Mouse (Mus musculus) embryonic facial prominence, embryonic 11.5 days (tissue): ENCODE data around the gene Ube2q2. TPM values are rescaled to one million over a fixed set of nuclear protein-coding genes. Genes with fewer than 3 reads are reported as not detected.
"Not testable (repeated sequence)": the region's sequence is repeated elsewhere in the genome, so short reads cannot be mapped to it uniquely, and the experiment has no call there.

ENCODE experiments used
- ATAC-seq: fragments of 200-750 bp; cut with Nextera tagmentation; replicated peaks from 2 replicates; pipeline ENCODE4 v1.8.0; 2017; ENCODE audit warnings: low read depth; ENCODE audit not compliant: insufficient number of reproducible peaks, low FRiP score, low TSS enrichment
- DNase-seq: peaks from one replicate; pipeline ENCODE4 v3.0.0-alpha.2; 2015; ENCODE audit warnings: low spot score
- H3K27ac ChIP-seq: fragments of 300-500 bp; sonication (generic); replicated peaks from 2 replicates; pipeline ENCODE4 v1.5.1; 2014; ENCODE audit warnings: mild to moderate bottlenecking, low read depth, low read length, control low read depth
- H3K27me3 ChIP-seq: fragments of 300-500 bp; sonication (generic); 2 replicates; pipeline ENCODE4 v1.6.1; 2014; ENCODE audit warnings: mild to moderate bottlenecking, low read length, moderate library complexity, mixed read lengths; ENCODE audit not compliant: control insufficient read depth, insufficient read depth
- H3K36me3 ChIP-seq: fragments of 300-500 bp; sonication (generic); replicated peaks from 2 replicates; pipeline ENCODE4 v1.6.1; 2014; ENCODE audit warnings: low read depth, mild to moderate bottlenecking, low read length, moderate library complexity, mixed read lengths; ENCODE audit not compliant: control insufficient read depth, insufficient read depth
- H3K4me1 ChIP-seq: fragments of 300-500 bp; sonication (generic); 2 replicates; pipeline ENCODE4 v1.6.1; 2014; ENCODE audit warnings: low read length, mixed read lengths; ENCODE audit not compliant: control insufficient read depth, insufficient read depth
- H3K4me2 ChIP-seq: fragments of 300-500 bp; sonication (generic); 2 replicates; pipeline ENCODE4 v1.6.1; 2014; ENCODE audit warnings: low read depth, mild to moderate bottlenecking, control low read depth, low read length, moderate library complexity
- H3K4me3 ChIP-seq: fragments of 300-500 bp; sonication (generic); 2 replicates; pipeline ENCODE4 v1.5.1; 2014; ENCODE audit warnings: low read depth, low read length, control low read depth
- H3K9ac ChIP-seq: fragments of 300-500 bp; sonication (generic); replicated peaks from 2 replicates; pipeline ENCODE4 v1.6.1; 2014; ENCODE audit warnings: mild to moderate bottlenecking, control low read depth, low read length
- H3K9me3 ChIP-seq: fragments of 300-500 bp; sonication (generic); replicated peaks from 2 replicates; pipeline ENCODE4 v1.6.1; 2016; ENCODE audit warnings: mild to moderate bottlenecking, low read length, inconsistent platforms, mixed read lengths; ENCODE audit not compliant: control insufficient read depth
- WGBS: fragments of 180-500 bp; shearing (Covaris S2); extraction: QIAGEN DNeasy Blood & Tissue Kit; methylation state at CpG from one replicate; pipeline ENCODE4 v1.1.7; 2014; 5-methylcytosine and 5-hydroxymethylcytosine counted together
- polyA plus RNA-seq: library from polyadenylated mRNA; unstranded; fragments of >200 nt; fragmentation: Nextera tagmentation; extraction: Ambion mirVana; gene quantifications from 2 replicates; pipeline ENCODE4 v1.2.1, GENCODE M21; 2014

The Ube2q2 gene
- polyA plus RNA-seq, 1 experiment from 2014 or later, result 48.0 TPM

GRCm38 (mm10) chr9:55245057-55245750 lies 96.5 kb downstream of the Ube2q2 start:
- WGBS, result 96% methylated on average over 1 of the region's 1 CpGs

GRCm38 (mm10) chr9:55246440-55246839 lies 97.8 kb downstream of the Ube2q2 start:
- no peak overlapping the region for H3K4me2 ChIP-seq
- 72% methylated on average over 8 of the region's 8 CpGs for WGBS
- no peak overlapping the region for H3K9ac ChIP-seq
- no peak overlapping the region for H3K27ac ChIP-seq
- no peaks in the 10 kb centered on the region for H3K4me1 ChIP-seq
- H3K36me3 ChIP-seq, result no peaks in the 10 kb centered on the region
- ATAC-seq (no peak), DNase-seq (no peak)
- no peaks in the 10 kb centered on the region for H3K27me3 ChIP-seq
- no peak overlapping the region for H3K4me3 ChIP-seq
- H3K9me3 ChIP-seq, result no peaks in the 10 kb centered on the region

More at GRCm38 (mm10) chr9:55245057-55245750, 96.5 kb downstream of the Ube2q2 start:
- not testable (repeated sequence) for DNase-seq, H3K36me3 ChIP-seq, H3K4me2 ChIP-seq, ATAC-seq, H3K4me1 ChIP-seq, H3K4me3 ChIP-seq, H3K9me3 ChIP-seq, H3K9ac ChIP-seq, H3K27ac ChIP-seq, H3K27me3 ChIP-seq

GRCm38 (mm10) chr9:55246918-55247317 lies 98.3 kb downstream of the Ube2q2 start:
- 93% methylated on average over 4 of the region's 4 CpGs for WGBS
- Histone ChIP-seq H3K36me3 (no peaks in the 10 kb centered on the region), H3K27me3 (no peaks in the 10 kb centered on the region), H3K27ac (no peak overlapping the region), H3K4me1 (no peaks in the 10 kb centered on the region), H3K4me2 (no peak overlapping the region), H3K9ac (no peak overlapping the region), H3K9me3 (no peaks in the 10 kb centered on the region), H3K4me3 (no peak overlapping the region)
- ATAC-seq (no peak), DNase-seq (no peak)

DNA sequence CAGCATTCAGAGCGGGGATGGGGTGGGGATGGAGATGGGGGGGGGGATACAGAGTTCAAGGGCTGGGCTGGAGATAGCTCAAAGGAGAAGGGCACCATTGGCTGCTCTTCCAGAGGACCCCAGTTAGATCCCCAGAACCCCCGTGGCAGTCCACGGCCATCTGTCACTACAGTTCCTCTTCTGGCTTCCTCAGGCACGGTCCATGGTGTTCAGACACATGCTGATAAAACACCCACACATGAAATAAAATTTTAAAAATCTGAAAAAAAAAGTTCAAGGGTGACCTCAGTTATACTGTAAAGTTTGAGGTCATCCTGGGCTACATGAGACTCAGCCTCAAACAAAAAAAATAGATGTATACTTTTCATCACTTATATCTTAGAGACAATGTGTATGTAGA lies 99.8 kb downstream of the Ube2q2 start:
- DNase-seq, result no peak
- H3K27me3 ChIP-seq, result no peaks in the 10 kb centered on the region
- WGBS, result 94% methylated on average over 4 of the region's 4 CpGs

GRCm38 (mm10) chr9:55250595-55251247 lies 102.1 kb downstream of the Ube2q2 start:
- Histone ChIP-seq H3K27ac (no peak overlapping the region), H3K9me3 (no peaks in the 10 kb centered on the region), H3K36me3 (no peaks in the 10 kb centered on the region), H3K4me1 (no peaks in the 10 kb centered on the region), H3K27me3 (no peaks in the 10 kb centered on the region), H3K9ac (no peak overlapping the region), H3K4me2 (no peak overlapping the region), H3K4me3 (no peak overlapping the region)
- ATAC-seq (no peak), DNase-seq (no peak)
- 90% methylated on average over 6 of the region's 6 CpGs for WGBS

More for the DNA sequence above, 99.8 kb downstream of the Ube2q2 start:
- no peaks in the 10 kb centered on the region for H3K9me3 ChIP-seq
- no peaks in the 10 kb centered on the region for H3K36me3 ChIP-seq
- no peak overlapping the region for H3K4me2 ChIP-seq
- no peak overlapping the region for H3K27ac ChIP-seq
- ATAC-seq, result no peak
- no peak overlapping the region for H3K9ac ChIP-seq
- H3K4me3 ChIP-seq, result no peak overlapping the region
- H3K4me1 ChIP-seq, result no peaks in the 10 kb centered on the region

- H3K4me3 ChIP-seq, H3K27me3 ChIP-seq, H3K27ac ChIP-seq, DNase-seq, H3K9ac ChIP-seq, H3K9me3 ChIP-seq, H3K36me3 ChIP-seq, H3K4me1 ChIP-seq, H3K4me2 ChIP-seq, ATAC-seq: not testable (repeated sequence)
- WGBS, result 43% methylated on average over 2 of the region's 2 CpGs
These were observed 103.4 kb downstream of the Ube2q2 start for GRCm38 (mm10) chr9:55252097-55252496.

DNA sequence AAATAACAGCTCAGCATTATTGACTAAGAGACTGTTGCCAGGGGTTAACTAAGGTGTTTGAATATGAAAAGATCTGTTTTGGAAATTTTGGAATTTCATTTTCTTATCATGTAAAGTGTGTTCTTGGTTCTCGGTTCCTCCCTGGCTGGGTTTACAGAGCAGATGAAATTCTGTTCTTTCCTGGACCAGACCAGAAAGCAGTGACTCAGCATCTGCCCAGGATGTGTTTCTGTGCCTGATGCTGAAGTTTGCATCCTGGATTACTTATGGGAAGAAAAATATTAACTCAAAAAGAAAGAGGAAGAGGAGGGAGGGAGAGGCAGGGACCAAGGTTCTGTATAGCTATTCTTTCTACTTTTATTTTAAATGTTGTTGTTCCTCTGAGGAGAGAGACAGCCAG lies 105.2 kb downstream of the Ube2q2 start:
- no peaks in the 10 kb centered on the region for H3K4me1 ChIP-seq
- no peaks in the 10 kb centered on the region for H3K36me3 ChIP-seq
- H3K4me3 ChIP-seq, result no peak overlapping the region
- H3K27me3 ChIP-seq, result no peaks in the 10 kb centered on the region
- ATAC-seq (no peak), DNase-seq (no peak)
- no peak overlapping the region for H3K9ac ChIP-seq
- H3K4me2 ChIP-seq, result no peak overlapping the region
- H3K9me3 ChIP-seq, result no peaks in the 10 kb centered on the region
- no peak overlapping the region for H3K27ac ChIP-seq
- 83% methylated on average over 1 of the region's 1 CpGs for WGBS

DNA sequence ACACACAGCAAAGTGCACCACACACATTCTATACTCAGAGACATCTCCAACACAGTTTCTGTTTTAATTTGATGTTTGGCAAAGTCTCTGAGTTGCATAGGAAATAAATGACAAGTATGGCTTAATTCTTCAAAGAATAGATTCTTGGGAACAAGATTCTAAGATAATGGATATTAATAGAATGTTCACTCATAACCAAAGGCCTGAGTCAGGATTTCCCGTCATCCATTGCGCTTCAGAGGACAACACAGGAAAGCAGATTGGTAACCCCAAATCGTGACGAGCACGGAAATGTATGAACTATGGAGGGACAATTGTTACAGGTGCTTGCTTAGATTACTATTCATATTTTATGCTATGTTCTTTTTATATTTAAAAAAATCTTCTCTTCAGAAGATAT lies 106.4 kb downstream of the Ube2q2 start:
- no peak for DNase-seq
- Histone ChIP-seq H3K9ac (no peak overlapping the region), H3K4me2 (no peak overlapping the region), H3K9me3 (no peaks in the 10 kb centered on the region), H3K27me3 (no peaks in the 10 kb centered on the region), H3K4me1 (no peaks in the 10 kb centered on the region), H3K36me3 (no peaks in the 10 kb centered on the region), H3K4me3 (no peak overlapping the region), H3K27ac (no peak overlapping the region)
- WGBS, result 92% methylated on average over 5 of the region's 5 CpGs
- no peak for ATAC-seq
